Mouse (Mus musculus): ENCODE data around the gene Dph1.

DNA sequence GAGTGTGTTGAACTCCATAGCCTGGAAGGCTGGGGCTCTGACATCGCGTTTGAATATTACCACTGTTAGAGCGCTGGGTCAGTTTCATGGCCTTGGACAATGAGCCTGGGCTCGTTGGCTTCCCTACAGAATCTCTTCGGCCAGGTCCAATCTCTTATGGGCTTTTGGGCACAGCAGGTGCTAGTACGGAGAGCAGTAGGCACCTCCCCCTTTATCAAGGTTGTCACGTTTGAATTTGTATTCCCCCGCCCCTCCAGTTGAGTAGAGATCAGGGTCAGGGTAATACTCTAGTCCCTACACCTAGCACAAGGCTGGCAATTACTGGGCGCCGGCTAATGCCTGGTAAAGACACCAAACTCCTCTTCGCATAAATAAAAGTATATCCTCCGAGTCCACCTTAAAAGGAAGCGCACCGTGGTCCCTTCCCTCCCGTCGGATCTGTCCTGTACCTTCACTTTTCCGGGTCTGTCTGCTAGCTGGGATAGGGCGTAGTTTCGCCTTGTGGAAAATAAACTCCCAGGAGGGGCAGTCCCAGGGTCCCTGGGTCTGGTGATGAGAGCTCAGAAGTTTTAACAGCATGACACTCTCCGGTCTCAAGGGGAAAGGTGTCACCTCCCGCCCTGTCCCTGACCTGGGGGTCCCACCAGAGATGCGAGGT, 1.2 kb downstream of the Dph1 start:
- no peak for TF ChIP-seq CTCF (IDR thresholded peaks at IDR 0.05; ENCODE audit: low read depth, low read length)
- TF ChIP-seq POLR2A (IDR thresholded peaks at IDR 0.05; ENCODE audit: extremely low read depth, insufficient read depth, low read length), result no peak

All from liver, adult 2 months (tissue).